Mouse (Mus musculus) hindbrain, embryonic 16.5 days (tissue): ENCODE measurements around the gene Rapsn. TPM values are rescaled to one million over a fixed set of nuclear protein-coding genes. Genes with fewer than 3 reads are reported as not detected.

Experiments
- ATAC-seq: fragments of 200-750 bp; cut with Nextera tagmentation; 2 replicates; pipeline ENCODE4 v1.8.0; 2017; ENCODE audit warnings: moderate TSS enrichment, moderate library complexity
- H3K27ac ChIP-seq: fragments of 300-500 bp; sonication (generic); 2 replicates; pipeline ENCODE4 v1.5.1; 2014; ENCODE audit warnings: low read depth, mild to moderate bottlenecking, control low read depth, low read length, moderate library complexity
- H3K27me3 ChIP-seq: fragments of 300-500 bp; sonication (generic); replicated peaks from 2 replicates; pipeline ENCODE4 v1.6.1; 2014; ENCODE audit warnings: low read length; ENCODE audit not compliant: control insufficient read depth, insufficient read depth
- H3K36me3 ChIP-seq: fragments of 300-500 bp; sonication (generic); 2 replicates; pipeline ENCODE4 v1.6.1; 2014; ENCODE audit warnings: mild to moderate bottlenecking, low read length, moderate library complexity, mixed read lengths; ENCODE audit not compliant: control insufficient read depth, insufficient read depth
- H3K4me1 ChIP-seq: fragments of 300-500 bp; sonication (generic); 2 replicates; pipeline ENCODE4 v1.6.1; 2014; ENCODE audit warnings: low read depth, low read length; ENCODE audit not compliant: control insufficient read depth, insufficient read depth
- H3K4me2 ChIP-seq: fragments of 300-500 bp; sonication (generic); 2 replicates; pipeline ENCODE4 v1.6.1; 2014; ENCODE audit warnings: mild to moderate bottlenecking, low read length, control low read depth, moderate library complexity
- H3K4me3 ChIP-seq: fragments of 300-500 bp; sonication (generic); 2 replicates; pipeline ENCODE4 v1.5.1; 2014; ENCODE audit warnings: mild to moderate bottlenecking, low read length, control low read depth, moderate library complexity
- H3K9ac ChIP-seq: fragments of 300-500 bp; sonication (generic); 2 replicates; pipeline ENCODE4 v1.6.1; 2014; ENCODE audit warnings: low read depth, mild to moderate bottlenecking, control low read depth, low read length, moderate library complexity
- H3K9me3 ChIP-seq: fragments of 300-500 bp; sonication (generic); 2 replicates; pipeline ENCODE4 v1.6.1; 2014; ENCODE audit warnings: mild to moderate bottlenecking, low read length, moderate library complexity; ENCODE audit not compliant: control insufficient read depth
- WGBS: fragments of 180-500 bp; shearing (Covaris S2); extraction: QIAGEN DNeasy Blood & Tissue Kit; methylation state at CpG from one replicate; pipeline ENCODE4 v1.1.7; 2014; 5-methylcytosine and 5-hydroxymethylcytosine counted together
- polyA plus RNA-seq: library from polyadenylated mRNA; unstranded; fragments of >200 nt; fragmentation: Nextera tagmentation; extraction: Ambion mirVana; gene quantifications from 2 replicates; pipeline ENCODE4 v1.2.1, GENCODE M21; 2015

Gene Rapsn
- polyA plus RNA-seq, 1 experiment from 2014 or later: 1.1 TPM

DNA sequence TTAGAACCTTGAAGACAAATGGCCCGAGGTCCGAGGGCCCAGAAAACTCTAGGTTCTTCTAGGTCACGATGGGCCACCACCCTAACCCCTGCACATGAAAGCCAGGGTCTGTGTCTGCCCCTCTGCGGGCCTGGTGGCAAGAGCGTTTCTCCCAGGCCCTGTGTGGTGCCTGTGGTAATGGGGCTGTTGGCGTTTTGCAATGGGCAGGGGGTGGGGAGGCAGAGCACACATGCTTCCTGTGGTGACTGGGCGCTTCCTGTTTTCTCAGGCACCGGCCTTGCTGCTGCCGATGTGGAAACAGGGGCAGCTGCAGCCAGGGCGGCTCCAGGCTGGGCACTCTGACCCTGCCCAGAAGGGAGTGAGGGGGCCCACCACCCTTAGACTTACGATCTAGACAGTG lies 47.4 kb downstream of the Rapsn start:
- Histone ChIP-seq H3K27ac (no peak overlapping the region), H3K4me1 (peaks cover 4% of the 10 kb centered on the region), H3K9ac (no peak overlapping the region), H3K4me2 (no peak overlapping the region), H3K9me3 (no peaks in the 10 kb centered on the region), H3K4me3 (no peak overlapping the region), H3K36me3 (no peaks in the 10 kb centered on the region), H3K27me3 (no peaks in the 10 kb centered on the region)
- no peak for ATAC-seq
- 74% methylated on average over 11 of the region's 11 CpGs for WGBS

DNA sequence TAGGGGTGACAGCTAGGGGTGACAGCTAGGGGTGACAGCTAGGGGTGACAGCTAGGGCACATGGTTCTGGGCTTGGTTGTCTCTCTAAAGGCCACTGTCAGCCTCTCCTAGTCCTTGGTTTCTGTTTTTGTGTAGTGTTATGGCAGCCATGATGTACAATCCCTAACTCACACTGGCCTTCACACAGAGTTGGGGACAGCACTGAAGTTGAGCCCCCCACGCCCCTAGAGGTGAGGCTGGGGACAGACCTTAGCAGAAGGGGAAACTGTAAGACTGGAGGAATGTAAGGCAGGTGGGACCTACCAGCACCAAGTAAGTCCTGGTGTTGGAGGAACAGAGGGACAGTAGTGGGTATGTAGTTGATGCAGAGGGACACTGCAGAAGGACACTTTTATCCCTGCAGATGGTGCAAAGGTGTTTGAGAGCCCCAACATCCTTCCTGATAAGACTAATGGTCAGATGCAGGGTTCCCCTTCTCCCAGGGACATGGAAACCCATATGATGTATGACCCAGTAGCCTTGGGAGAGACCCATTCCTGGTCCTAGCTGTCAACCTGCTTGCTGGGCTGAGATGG lies 48.0 kb downstream of the Rapsn start:
- H3K4me3 ChIP-seq: no peak overlapping the region
- no peaks in the 10 kb centered on the region for H3K36me3 ChIP-seq
- no peak overlapping the region for H3K27ac ChIP-seq
- H3K9ac ChIP-seq: no peak overlapping the region
- H3K4me1 ChIP-seq: peaks cover 4% of the 10 kb centered on the region
- H3K4me2 ChIP-seq: no peak overlapping the region
- H3K27me3 ChIP-seq: no peaks in the 10 kb centered on the region
- no peaks in the 10 kb centered on the region for H3K9me3 ChIP-seq
- ATAC-seq: no peak
- 68% methylated on average over 1 of the region's 1 CpGs for WGBS

DNA sequence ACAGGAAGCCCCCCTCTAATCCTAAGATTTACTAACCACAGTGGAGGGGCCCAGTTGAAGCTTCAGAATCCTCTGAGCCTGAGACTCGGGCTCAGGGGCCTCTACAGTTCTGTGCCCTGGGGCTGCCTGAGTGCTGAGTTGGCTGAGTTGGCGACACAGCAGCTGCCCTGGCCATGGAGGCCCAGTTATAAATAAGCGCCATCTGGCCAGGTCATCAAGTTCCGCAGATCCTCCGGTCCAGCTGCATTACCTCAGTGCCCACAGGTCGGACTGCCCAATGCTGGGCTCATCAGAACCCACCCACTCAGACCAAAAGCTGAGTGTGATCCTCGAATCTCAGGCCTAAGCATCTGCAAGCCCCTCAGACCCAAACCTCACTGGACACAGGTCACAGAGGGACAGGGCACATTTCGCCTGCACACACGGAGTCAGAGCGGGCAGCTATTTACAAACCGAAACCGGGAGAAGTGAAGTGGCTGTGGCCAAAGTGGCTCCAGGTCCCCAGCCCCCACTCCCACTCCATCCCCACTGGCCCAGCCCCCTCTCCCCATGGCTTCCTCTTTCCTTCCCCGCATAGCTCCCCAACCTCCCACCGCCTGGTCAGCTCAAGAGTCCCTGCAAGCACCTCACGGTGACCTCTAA lies 48.9 kb downstream of the Rapsn start:
- H3K9ac ChIP-seq: no peak overlapping the region
- no peaks in the 10 kb centered on the region for H3K36me3 ChIP-seq
- no peaks in the 10 kb centered on the region for H3K4me1 ChIP-seq
- H3K4me2 ChIP-seq: no peak overlapping the region
- no peaks in the 10 kb centered on the region for H3K9me3 ChIP-seq
- 85% methylated on average over 15 of the region's 15 CpGs for WGBS
- no peak overlapping the region for H3K27ac ChIP-seq
- ATAC-seq: no peak
- no peak overlapping the region for H3K4me3 ChIP-seq
- H3K27me3 ChIP-seq: no peaks in the 10 kb centered on the region

GRCm38 (mm10) chr2:91085494-91086391 lies 50.3 kb downstream of the Rapsn start:
- H3K4me2 ChIP-seq: no peak overlapping the region
- ATAC-seq: no peak
- 88% methylated on average over 14 of the region's 14 CpGs for WGBS
- H3K9ac ChIP-seq: no peak overlapping the region
- no peaks in the 10 kb centered on the region for H3K27me3 ChIP-seq
- H3K27ac ChIP-seq: no peak overlapping the region
- H3K4me1 ChIP-seq: no peaks in the 10 kb centered on the region
- H3K9me3 ChIP-seq: no peaks in the 10 kb centered on the region
- no peak overlapping the region for H3K4me3 ChIP-seq
- H3K36me3 ChIP-seq: no peaks in the 10 kb centered on the region

- WGBS: 65% methylated on average over 9 of the region's 9 CpGs
- Histone ChIP-seq H3K36me3 (no peaks in the 10 kb centered on the region), H3K27ac (no peak overlapping the region), H3K4me1 (no peaks in the 10 kb centered on the region), H3K27me3 (no peaks in the 10 kb centered on the region), H3K4me3 (no peak overlapping the region), H3K4me2 (no peak overlapping the region), H3K9ac (no peak overlapping the region), H3K9me3 (no peaks in the 10 kb centered on the region)
- no peak for ATAC-seq
Measured at GRCm38 (mm10) chr2:91086392-91087237, 51.2 kb downstream of the Rapsn start.

DNA sequence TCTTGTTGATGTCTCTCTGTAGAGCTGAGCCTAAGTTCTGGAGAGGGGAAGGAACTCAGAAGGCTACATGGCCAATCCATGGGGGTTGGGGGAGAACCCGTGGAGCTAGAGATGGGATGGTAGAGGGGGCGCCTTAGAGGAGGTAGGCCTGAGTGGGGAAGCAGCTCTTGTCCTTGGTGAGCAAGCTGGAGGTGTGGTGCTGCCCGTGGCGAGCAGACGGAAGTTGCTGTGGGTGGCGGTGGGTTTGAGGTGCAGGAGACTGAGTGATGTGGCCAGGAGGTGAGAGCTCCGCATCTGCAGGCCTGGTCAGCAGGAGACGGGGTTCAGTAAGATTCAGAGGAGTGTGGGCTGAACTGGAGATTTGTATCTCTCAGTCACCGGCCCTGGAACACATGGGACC lies 52.0 kb downstream of the Rapsn start:
- 90% methylated on average over 9 of the region's 9 CpGs for WGBS

DNA sequence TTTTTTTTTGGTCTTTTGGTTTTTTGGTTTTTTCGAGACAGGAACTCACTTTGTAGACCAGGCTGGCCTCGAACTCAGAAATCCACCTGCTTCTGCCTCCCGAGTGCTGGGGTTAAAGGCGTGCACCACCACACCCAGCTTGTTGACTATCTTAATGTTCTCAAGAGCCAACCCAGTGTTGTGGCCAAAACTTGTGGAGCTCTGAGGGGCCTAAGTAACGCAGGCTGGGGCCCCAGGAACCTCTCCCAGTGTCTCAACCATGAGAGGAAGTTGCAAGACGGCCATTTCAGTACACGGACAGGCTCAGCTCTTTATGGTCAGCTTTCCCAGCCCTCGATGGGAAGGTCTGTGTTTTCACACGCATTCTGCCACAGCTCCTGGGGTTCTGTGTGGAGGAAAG lies 53.6 kb downstream of the Rapsn start:
- H3K9ac ChIP-seq: no peak overlapping the region
- no peaks in the 10 kb centered on the region for H3K9me3 ChIP-seq
- H3K4me3 ChIP-seq: no peak overlapping the region
- no peaks in the 10 kb centered on the region for H3K4me1 ChIP-seq
- no peaks in the 10 kb centered on the region for H3K27me3 ChIP-seq
- H3K4me2 ChIP-seq: no peak overlapping the region
- WGBS: 79% methylated on average over 9 of the region's 9 CpGs
- no peak overlapping the region for H3K27ac ChIP-seq
- no peaks in the 10 kb centered on the region for H3K36me3 ChIP-seq
- ATAC-seq: no peak

More for the DNA sequence above, 52.0 kb downstream of the Rapsn start:
- no peaks in the 10 kb centered on the region for H3K27me3 ChIP-seq
- no peak overlapping the region for H3K9ac ChIP-seq
- no peak overlapping the region for H3K4me3 ChIP-seq
- H3K27ac ChIP-seq: no peak overlapping the region
- no peak overlapping the region for H3K4me2 ChIP-seq
- no peak for ATAC-seq
- no peaks in the 10 kb centered on the region for H3K36me3 ChIP-seq
- H3K9me3 ChIP-seq: no peaks in the 10 kb centered on the region
- no peaks in the 10 kb centered on the region for H3K4me1 ChIP-seq

GRCm38 (mm10) chr2:91090208-91090607 lies 54.8 kb downstream of the Rapsn start:
- no peak overlapping the region for H3K4me2 ChIP-seq
- no peaks in the 10 kb centered on the region for H3K27me3 ChIP-seq
- H3K36me3 ChIP-seq: no peaks in the 10 kb centered on the region
- H3K9ac ChIP-seq: no peak overlapping the region
- no peaks in the 10 kb centered on the region for H3K9me3 ChIP-seq
- H3K27ac ChIP-seq: no peak overlapping the region
- ATAC-seq: no peak
- no peak overlapping the region for H3K4me3 ChIP-seq
- WGBS: 87% methylated on average over 6 of the region's 6 CpGs
- no peaks in the 10 kb centered on the region for H3K4me1 ChIP-seq
